Mouse (Mus musculus) olfactory bulb, adult 2 months (tissue): ENCODE results near the gene Synpo2l. TPM values are rescaled to one million over a fixed set of nuclear protein-coding genes. Genes with fewer than 3 reads are reported as not detected.
A peak's percentile ranks its signal among the peaks of the same experiment; 100 is the strongest.

Experiments
- H3K27ac ChIP-seq: fragments of 200-500 bp; 2 replicates; pipeline ENCODE4 v1.5.1; 2012; ENCODE audit warnings: low read depth, low read length; ENCODE audit not compliant: insufficient read depth
- H3K4me1 ChIP-seq: fragments of 200-500 bp; 2 replicates; pipeline ENCODE4 v1.6.1; 2012; ENCODE audit warnings: low read length; ENCODE audit not compliant: control insufficient read depth, insufficient read depth
- H3K4me3 ChIP-seq: fragments of 200-500 bp; 2 replicates; pipeline ENCODE4 v1.5.1; 2012; ENCODE audit warnings: mild to moderate bottlenecking, low read depth, low read length, moderate library complexity; ENCODE audit not compliant: insufficient read depth
- CTCF ChIP-seq: fragments of 200-500 bp; IDR thresholded peaks from 2 replicates; pipeline ENCODE4 v1.5.1; 2012; ENCODE audit warnings: low read depth, mild to moderate bottlenecking, low read length, moderate library complexity; ENCODE audit not compliant: insufficient read depth
- POLR2A ChIP-seq: fragments of 200-500 bp; IDR thresholded peaks from 2 replicates; pipeline ENCODE4 v1.6.1; 2012; ENCODE audit warnings: mild to moderate bottlenecking, low read depth, low read length, moderate library complexity; ENCODE audit not compliant: insufficient read depth
- WGBS: fragments of 180-500 bp; shearing (Covaris S2); methylation state at CpG from one replicate; pipeline ENCODE4 v1.1.7; 2018; 5-methylcytosine and 5-hydroxymethylcytosine counted together
- polyA plus RNA-seq: library from polyadenylated mRNA; stranded (reverse); fragments of >200 nt; gene quantifications from 2 replicates; pipeline ENCODE4 v1.2.4, GENCODE M21; 2012; ENCODE audit warnings: low replicate concordance; ENCODE audit not compliant: missing spikeins, insufficient read depth, insufficient read length

Synpo2l gene
- polyA plus RNA-seq, 1 experiment, result not detected

DNA sequence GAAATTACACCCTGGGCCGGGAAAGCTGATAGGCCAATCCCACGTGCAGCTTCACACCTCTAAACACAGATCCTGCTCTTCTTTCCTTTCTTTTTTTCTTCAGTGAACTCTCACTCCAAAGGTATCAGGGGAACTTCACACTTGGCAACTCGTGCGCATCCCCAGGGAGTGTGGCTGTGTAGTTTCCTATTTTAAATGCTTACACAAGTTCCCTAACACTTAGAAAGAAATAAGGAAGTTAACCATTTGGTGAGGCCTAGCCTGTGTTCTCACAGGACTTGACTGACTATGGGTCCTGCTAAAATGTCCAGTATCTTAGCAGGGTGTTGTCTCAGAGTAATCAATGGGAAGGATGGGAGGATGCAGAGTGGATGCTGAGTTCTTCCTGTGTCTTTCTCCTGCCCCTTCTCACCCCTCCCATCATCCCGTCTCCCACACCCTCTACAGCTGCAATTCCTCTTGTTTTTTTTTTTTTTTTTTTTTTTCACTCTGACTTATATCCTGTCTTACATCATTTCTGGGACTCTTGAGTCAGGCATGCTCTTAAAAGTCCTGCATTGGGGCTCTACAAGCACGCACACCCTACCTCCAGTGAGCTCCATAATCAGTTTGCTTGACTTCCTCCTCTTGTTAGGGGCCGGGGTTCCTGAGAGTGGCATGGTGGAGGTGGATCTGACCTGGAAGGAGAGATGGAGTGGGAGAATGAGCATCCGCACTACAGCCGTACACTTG is 13.3 kb downstream of the Synpo2l start:
- 80% methylated on average over 9 of the region's 9 CpGs for WGBS
- no peak overlapping the region for H3K27ac ChIP-seq
- no peaks in the 10 kb centered on the region for H3K4me1 ChIP-seq
- TF ChIP-seq POLR2A, result no peak
- TF ChIP-seq CTCF, result no peak
- H3K4me3 ChIP-seq, result no peak overlapping the region

DNA sequence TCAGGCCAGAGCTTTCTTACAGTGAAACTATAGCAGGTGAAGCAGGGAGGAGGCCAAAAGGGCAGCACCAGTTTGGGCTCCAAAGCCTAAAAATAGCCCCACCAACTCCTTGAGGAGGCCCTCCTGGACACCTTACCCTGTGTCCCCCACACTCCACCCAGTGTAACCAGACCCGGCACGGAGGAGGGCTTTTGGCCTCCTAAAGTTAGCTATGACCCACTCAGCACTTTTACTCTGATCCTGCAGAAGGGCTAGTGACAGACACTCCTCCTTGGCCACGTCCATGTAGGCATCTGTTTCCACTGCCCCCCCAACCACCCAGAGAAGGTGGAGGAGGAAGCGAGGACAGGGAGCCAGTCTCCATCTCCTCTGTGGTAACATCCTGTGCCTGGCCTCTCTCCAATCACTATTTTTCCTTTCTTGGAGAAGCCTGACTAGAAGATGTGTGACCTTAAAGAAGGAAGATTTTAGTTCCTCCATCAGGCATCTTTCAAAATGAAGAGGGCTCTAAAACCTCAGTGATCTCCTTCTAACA is 16.4 kb downstream of the Synpo2l start:
- Histone ChIP-seq H3K27ac (no peak overlapping the region), H3K4me3 (no peak overlapping the region), H3K4me1 (no peaks in the 10 kb centered on the region)
- WGBS, result 76% methylated on average over 4 of the region's 4 CpGs
- TF ChIP-seq POLR2A (no peak), CTCF (no peak)

- Histone ChIP-seq H3K27ac (no peak overlapping the region), H3K4me1 (no peaks in the 10 kb centered on the region), H3K4me3 (no peak overlapping the region)
- WGBS, result 88% methylated on average over 2 of the region's 2 CpGs
- no peak for TF ChIP-seq POLR2A
- no peak for TF ChIP-seq CTCF
Observed at GRCm38 (mm10) chr14:20651000-20651399, 17.2 kb downstream of the Synpo2l start.

GRCm38 (mm10) chr14:20646381-20646780 is 21.8 kb downstream of the Synpo2l start:
- Histone ChIP-seq H3K4me1 (no peaks in the 10 kb centered on the region), H3K27ac (no peak overlapping the region), H3K4me3 (no peak overlapping the region)
- TF ChIP-seq POLR2A (no peak), CTCF (no peak)

DNA sequence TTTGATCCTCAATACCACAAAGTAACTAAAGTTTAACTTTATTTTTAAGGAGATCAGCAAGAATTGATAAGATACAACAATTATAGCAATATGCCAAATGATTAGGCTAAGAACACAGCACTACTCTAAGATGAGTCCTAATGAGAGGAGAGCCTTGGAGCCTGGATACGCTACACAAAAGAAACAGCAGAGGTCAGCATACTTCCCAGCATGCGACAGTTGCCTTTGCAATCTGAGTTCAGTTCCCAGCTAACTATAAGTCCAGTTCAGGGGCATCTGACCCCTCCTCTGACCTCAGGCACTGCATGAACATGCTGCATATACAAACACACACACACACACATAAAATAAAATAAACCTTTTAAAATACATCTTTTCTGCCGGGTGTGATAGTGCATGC is 22.6 kb downstream of the Synpo2l start:
- no peak for TF ChIP-seq POLR2A
- no peak for TF ChIP-seq CTCF
- no peak overlapping the region for H3K4me3 ChIP-seq
- H3K27ac ChIP-seq, result no peak overlapping the region
- no peaks in the 10 kb centered on the region for H3K4me1 ChIP-seq
- WGBS, result 47% methylated on average over 3 of the region's 3 CpGs

DNA sequence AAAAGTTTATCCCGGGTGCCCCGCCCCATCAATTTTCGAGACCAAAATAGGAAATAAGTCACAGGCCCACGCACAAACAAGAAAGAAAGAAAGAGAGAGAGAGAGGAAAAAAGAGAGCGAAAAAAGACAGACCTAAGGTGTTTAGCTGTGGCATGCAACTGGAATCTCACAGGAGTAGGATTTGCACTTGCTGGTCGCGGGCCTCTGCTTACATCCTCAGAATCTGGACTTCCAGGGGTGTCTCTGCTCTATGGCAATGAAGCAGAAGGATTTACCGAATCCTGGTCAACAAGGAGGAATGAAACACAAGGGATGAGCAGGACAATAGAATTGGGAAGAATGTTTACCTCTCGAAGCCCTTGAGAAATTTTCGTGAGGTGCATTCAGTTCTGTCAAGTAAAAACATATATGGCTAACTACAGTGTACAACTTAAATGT is 26.7 kb downstream of the Synpo2l start:
- TF ChIP-seq POLR2A, result no peak
- TF ChIP-seq CTCF, result no peak
- Histone ChIP-seq H3K4me1 (peaks cover 2% of the 10 kb centered on the region; the same call in 1 of the 2 replicates), H3K4me3 (peak overlapping the region; percentile 81), H3K27ac (peak overlapping the region; percentile 91)
- WGBS, result 11% methylated on average over 10 of the region's 10 CpGs

GRCm38 (mm10) chr14:20640644-20641437 is 27.3 kb downstream of the Synpo2l start, which contains the start of gene Usp54:
TSS of gene Usp54 (minus strand) at chr14:20641063.
- WGBS, result under 1% methylated on average over 73 of the region's 73 CpGs
- TF ChIP-seq POLR2A (peak; percentile 85), CTCF (no peak)
- H3K4me3 ChIP-seq, result peak within 1 kb of the TSS; percentile 81
- peak within 1 kb of the TSS; percentile 91 for H3K27ac ChIP-seq
- peaks cover 2% of the 10 kb centered on the region; the same call in 1 of the 2 replicates for H3K4me1 ChIP-seq

DNA sequence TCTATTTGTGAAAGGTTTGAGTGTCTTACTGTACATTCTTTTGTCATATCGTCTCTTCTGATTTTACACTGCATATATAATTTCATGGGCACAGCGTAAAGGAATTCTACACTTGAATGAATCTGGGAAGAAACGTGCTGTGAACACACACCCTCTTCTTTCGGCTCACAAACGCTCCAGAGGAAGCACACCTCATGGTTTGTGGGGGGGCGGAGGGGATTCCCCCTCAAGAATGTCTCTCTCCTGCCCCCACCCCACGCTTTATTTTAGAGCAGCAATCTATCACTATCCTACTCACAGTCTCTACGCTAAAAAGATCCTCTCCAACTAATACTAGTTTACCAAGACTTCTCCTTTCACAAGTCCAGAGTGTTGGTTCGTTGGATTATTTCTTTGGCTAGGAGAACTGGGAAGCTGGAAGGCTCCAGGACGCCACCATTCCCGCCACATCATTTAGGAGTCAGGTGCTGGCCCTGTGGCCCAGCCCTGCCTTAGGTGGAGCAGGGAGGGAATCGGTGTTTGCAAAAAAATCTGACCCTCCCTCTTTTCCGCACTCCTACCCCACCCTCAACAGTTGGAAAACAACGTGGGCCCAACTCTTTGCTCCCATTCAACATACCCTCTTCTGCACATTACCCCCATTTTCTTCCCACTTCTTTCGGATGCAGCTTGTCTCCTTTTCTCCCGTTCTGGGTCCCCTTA is 28.1 kb downstream of the Synpo2l start:
- Histone ChIP-seq H3K27ac (peak overlapping the region; percentile 23; the same call in 1 of the 2 replicates), H3K4me3 (peak overlapping the region; percentile 81), H3K4me1 (peaks cover 2% of the 10 kb centered on the region; the same call in 1 of the 2 replicates)
- TF ChIP-seq POLR2A (no peak), CTCF (no peak)
- 1% methylated on average over 16 of the region's 16 CpGs for WGBS
